Mouse (Mus musculus): ENCODE results near the gene Exd1. TPM values are rescaled to one million over a fixed set of nuclear protein-coding genes. Genes with fewer than 3 reads are reported as not detected.
"Not testable (repeated sequence)": the region's sequence is repeated elsewhere in the genome, so short reads cannot be mapped to it uniquely, and the experiment has no call there.

The Exd1 gene
- polyA plus RNA-seq, 1 experiment from 2014 or later: 0.29 TPM

- Histone ChIP-seq H3K27ac (replicated peaks; ENCODE audit: low read depth, low read length) (no peak overlapping the region), H3K4me2 (ENCODE audit: low read depth, severe bottlenecking) (no peak overlapping the region), H3K4me3 (ENCODE audit: low read depth, low read length) (no peak overlapping the region), H3K27me3 (ENCODE audit: control insufficient read depth, insufficient read depth, low read length) (no peaks in the 10 kb centered on the region), H3K9ac (ENCODE audit: low read length) (no peak overlapping the region), H3K36me3 (ENCODE audit: control insufficient read depth, insufficient read depth, low read length) (no peaks in the 10 kb centered on the region), H3K9me3 (ENCODE audit: control insufficient read depth, low read length) (no peaks in the 10 kb centered on the region), H3K4me1 (ENCODE audit: control insufficient read depth, insufficient read depth, low read length) (no peaks in the 10 kb centered on the region)
- ATAC-seq (ENCODE audit: insufficient number of reproducible peaks, low FRiP score, low TSS enrichment, low read depth) (no peak), DNase-seq (ENCODE audit: low spot score) (no peak)
- 77% methylated on average over 7 of the region's 7 CpGs for WGBS
These were observed 26.9 kb downstream of the Exd1 start for GRCm38 (mm10) chr2:119520550-119520949.

DNA sequence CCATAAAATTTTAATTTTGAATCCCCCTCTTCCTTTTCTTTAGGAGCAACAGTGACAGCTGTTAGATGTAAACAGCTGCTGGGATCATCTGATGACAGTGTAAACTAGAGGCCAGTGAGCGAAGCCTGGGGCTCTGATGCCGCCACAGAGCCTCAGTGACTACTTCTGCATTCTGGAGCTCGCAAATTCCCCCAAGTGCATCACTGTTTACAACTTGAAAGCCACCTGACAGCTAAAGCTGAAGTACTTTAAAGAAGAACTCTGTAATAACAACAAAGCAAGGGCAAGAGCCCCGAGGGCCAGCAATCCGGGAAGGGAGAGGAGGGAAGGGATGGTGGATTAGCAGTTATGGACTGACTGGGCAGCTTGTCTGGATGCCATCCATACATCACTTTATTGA, 30.6 kb downstream of the Exd1 start:
- H3K9me3 ChIP-seq (ENCODE audit: control insufficient read depth, low read length): no peaks in the 10 kb centered on the region
- ATAC-seq (ENCODE audit: insufficient number of reproducible peaks, low FRiP score, low TSS enrichment, low read depth) (no peak), DNase-seq (ENCODE audit: low spot score) (no peak)
- no peaks in the 10 kb centered on the region for H3K4me1 ChIP-seq (ENCODE audit: control insufficient read depth, insufficient read depth, low read length)
- H3K9ac ChIP-seq (ENCODE audit: low read length): no peak overlapping the region
- no peak overlapping the region for H3K27ac ChIP-seq (replicated peaks; ENCODE audit: low read depth, low read length)
- H3K36me3 ChIP-seq (ENCODE audit: control insufficient read depth, insufficient read depth, low read length): no peaks in the 10 kb centered on the region
- H3K4me2 ChIP-seq (ENCODE audit: low read depth, severe bottlenecking): no peak overlapping the region
- no peaks in the 10 kb centered on the region for H3K27me3 ChIP-seq (ENCODE audit: control insufficient read depth, insufficient read depth, low read length)
- WGBS: 46% methylated on average over 5 of the region's 5 CpGs
- H3K4me3 ChIP-seq (ENCODE audit: low read depth, low read length): no peak overlapping the region

- no peaks in the 10 kb centered on the region for H3K9me3 ChIP-seq (ENCODE audit: control insufficient read depth, low read length)
- no peak overlapping the region for H3K4me2 ChIP-seq (ENCODE audit: low read depth, severe bottlenecking)
- H3K27me3 ChIP-seq (ENCODE audit: control insufficient read depth, insufficient read depth, low read length): no peaks in the 10 kb centered on the region
- no peak overlapping the region for H3K9ac ChIP-seq (ENCODE audit: low read length)
- H3K36me3 ChIP-seq (ENCODE audit: control insufficient read depth, insufficient read depth, low read length): no peaks in the 10 kb centered on the region
- H3K4me1 ChIP-seq (ENCODE audit: control insufficient read depth, insufficient read depth, low read length): no peaks in the 10 kb centered on the region
- no peak for DNase-seq (ENCODE audit: low spot score)
- H3K27ac ChIP-seq (replicated peaks; ENCODE audit: low read depth, low read length): no peak overlapping the region
- no peak for ATAC-seq (ENCODE audit: insufficient number of reproducible peaks, low FRiP score, low TSS enrichment, low read depth)
- no peak overlapping the region for H3K4me3 ChIP-seq (ENCODE audit: low read depth, low read length)
- WGBS: 85% methylated on average over 3 of the region's 3 CpGs
These were observed 33.4 kb downstream of the Exd1 start for GRCm38 (mm10) chr2:119514026-119514522.

DNA sequence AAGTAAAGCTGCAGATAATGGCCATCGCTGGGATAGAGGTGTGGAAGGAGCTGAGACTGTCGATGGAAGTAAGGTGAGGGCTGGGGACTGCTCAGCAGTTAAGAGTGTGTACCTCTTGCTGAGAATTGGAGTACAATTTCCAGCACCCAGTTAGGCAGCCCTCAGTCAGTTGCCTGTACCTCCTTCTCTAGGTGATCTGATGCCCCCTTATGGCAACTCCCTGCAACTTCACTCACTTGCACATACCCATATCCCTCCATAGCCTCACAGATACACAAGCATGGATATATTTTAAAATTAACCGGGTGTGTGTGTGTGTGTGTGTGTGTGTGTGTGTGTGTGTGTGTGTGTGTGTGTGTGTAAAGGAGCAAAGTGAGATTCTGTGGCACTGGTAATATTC, 35.1 kb downstream of the Exd1 start:
- Histone ChIP-seq H3K9me3 (ENCODE audit: control insufficient read depth, low read length) (no peaks in the 10 kb centered on the region), H3K4me3 (ENCODE audit: low read depth, low read length) (no peak overlapping the region), H3K9ac (ENCODE audit: low read length) (no peak overlapping the region), H3K27ac (replicated peaks; ENCODE audit: low read depth, low read length) (no peak overlapping the region), H3K36me3 (ENCODE audit: control insufficient read depth, insufficient read depth, low read length) (no peaks in the 10 kb centered on the region), H3K4me1 (ENCODE audit: control insufficient read depth, insufficient read depth, low read length) (no peaks in the 10 kb centered on the region), H3K4me2 (ENCODE audit: low read depth, severe bottlenecking) (no peak overlapping the region), H3K27me3 (ENCODE audit: control insufficient read depth, insufficient read depth, low read length) (no peaks in the 10 kb centered on the region)
- no peak for ATAC-seq (ENCODE audit: insufficient number of reproducible peaks, low FRiP score, low TSS enrichment, low read depth)
- peak; percentile 23 for DNase-seq (ENCODE audit: low spot score)
- 76% methylated on average over 3 of the region's 3 CpGs for WGBS

DNA sequence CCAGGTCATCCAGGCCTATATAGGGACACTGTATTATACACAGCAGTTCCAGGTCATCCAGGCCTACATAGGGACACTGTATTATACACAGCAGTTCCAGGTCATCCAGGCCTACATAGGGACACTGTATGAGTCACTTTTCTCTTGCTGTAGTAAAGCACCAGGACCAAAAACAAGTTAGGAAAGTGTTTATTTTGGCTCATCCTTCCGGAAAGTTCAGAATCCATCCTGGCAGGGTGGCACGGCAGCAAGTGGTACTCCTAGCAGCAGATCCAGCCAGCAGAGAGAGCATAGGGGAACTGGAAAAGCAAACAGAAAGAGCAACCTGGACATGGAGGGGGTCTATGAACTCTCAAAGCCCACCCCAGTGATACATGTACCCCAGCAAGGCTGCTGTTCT, 36.6 kb downstream of the Exd1 start:
- Histone ChIP-seq H3K4me3 (ENCODE audit: low read depth, low read length) (no peak overlapping the region), H3K36me3 (ENCODE audit: control insufficient read depth, insufficient read depth, low read length) (no peaks in the 10 kb centered on the region), H3K9me3 (ENCODE audit: control insufficient read depth, low read length) (no peaks in the 10 kb centered on the region), H3K4me1 (ENCODE audit: control insufficient read depth, insufficient read depth, low read length) (no peaks in the 10 kb centered on the region), H3K27me3 (ENCODE audit: control insufficient read depth, insufficient read depth, low read length) (no peaks in the 10 kb centered on the region), H3K9ac (ENCODE audit: low read length) (no peak overlapping the region), H3K27ac (replicated peaks; ENCODE audit: low read depth, low read length) (no peak overlapping the region), H3K4me2 (ENCODE audit: low read depth, severe bottlenecking) (no peak overlapping the region)
- WGBS: 82% methylated on average over 2 of the region's 2 CpGs
- no peak for ATAC-seq (ENCODE audit: insufficient number of reproducible peaks, low FRiP score, low TSS enrichment, low read depth)
- DNase-seq (ENCODE audit: low spot score): no peak

DNA sequence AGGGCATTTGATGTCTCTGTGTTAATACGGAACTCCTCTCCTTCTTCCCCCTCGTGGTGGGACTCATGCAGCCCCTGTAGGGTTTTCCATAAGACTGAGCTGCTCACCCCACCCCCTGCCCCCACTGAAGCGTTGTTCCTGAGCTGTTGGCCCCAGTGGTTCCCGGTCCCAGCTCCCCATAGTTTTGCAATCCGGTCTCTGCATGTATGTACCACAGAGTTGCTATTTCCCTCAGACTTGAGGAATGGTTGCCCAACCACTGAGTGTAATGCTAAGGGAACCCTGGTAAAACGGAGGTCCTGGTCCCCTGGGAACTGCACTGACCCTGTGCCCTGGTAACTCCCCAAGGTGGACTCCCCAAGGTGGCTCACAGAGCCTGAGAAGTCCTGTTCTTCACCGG, 38.9 kb downstream of the Exd1 start:
- ATAC-seq (ENCODE audit: insufficient number of reproducible peaks, low FRiP score, low TSS enrichment, low read depth): not testable (repeated sequence)
- WGBS: 59% methylated on average over 7 of the region's 7 CpGs

DNA sequence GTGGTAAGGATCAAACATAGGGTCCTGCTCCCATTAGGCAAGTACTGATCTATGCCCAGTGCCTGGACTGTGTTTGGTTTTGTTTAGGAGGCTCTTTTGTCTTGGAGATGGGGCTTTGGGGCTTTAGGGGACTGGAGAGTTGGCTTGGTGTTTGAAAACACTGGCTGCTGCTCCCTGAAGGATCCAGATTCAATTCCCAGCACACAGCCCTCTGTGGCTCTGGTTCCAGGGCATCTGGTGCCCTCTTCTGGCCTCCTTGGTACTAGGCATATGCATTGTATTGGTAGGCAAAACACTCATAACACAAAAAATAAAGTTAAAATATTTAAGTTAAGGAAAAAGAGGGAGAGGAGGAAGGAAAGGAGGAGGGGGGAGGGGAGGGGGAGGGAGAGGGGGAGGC, 40.3 kb downstream of the Exd1 start:
- Histone ChIP-seq H3K27me3 (ENCODE audit: control insufficient read depth, insufficient read depth, low read length) (no peaks in the 10 kb centered on the region), H3K9ac (ENCODE audit: low read length) (no peak overlapping the region), H3K27ac (replicated peaks; ENCODE audit: low read depth, low read length) (no peak overlapping the region), H3K9me3 (ENCODE audit: control insufficient read depth, low read length) (no peaks in the 10 kb centered on the region), H3K4me2 (ENCODE audit: low read depth, severe bottlenecking) (no peak overlapping the region), H3K36me3 (ENCODE audit: control insufficient read depth, insufficient read depth, low read length) (no peaks in the 10 kb centered on the region), H3K4me1 (ENCODE audit: control insufficient read depth, insufficient read depth, low read length) (no peaks in the 10 kb centered on the region), H3K4me3 (ENCODE audit: low read depth, low read length) (no peak overlapping the region)
- peak; percentile 23 for DNase-seq (ENCODE audit: low spot score)
- no peak for ATAC-seq (ENCODE audit: insufficient number of reproducible peaks, low FRiP score, low TSS enrichment, low read depth)

More for the DNA sequence above, 38.9 kb downstream of the Exd1 start:
- H3K27ac ChIP-seq (replicated peaks; ENCODE audit: low read depth, low read length); DNase-seq (ENCODE audit: low spot score); H3K9me3 ChIP-seq (ENCODE audit: control insufficient read depth, low read length); H3K4me2 ChIP-seq (ENCODE audit: low read depth, severe bottlenecking); H3K27me3 ChIP-seq (ENCODE audit: control insufficient read depth, insufficient read depth, low read length); H3K36me3 ChIP-seq (ENCODE audit: control insufficient read depth, insufficient read depth, low read length); H3K4me3 ChIP-seq (ENCODE audit: low read depth, low read length); H3K9ac ChIP-seq (ENCODE audit: low read length); H3K4me1 ChIP-seq (ENCODE audit: control insufficient read depth, insufficient read depth, low read length): not testable (repeated sequence)

DNA sequence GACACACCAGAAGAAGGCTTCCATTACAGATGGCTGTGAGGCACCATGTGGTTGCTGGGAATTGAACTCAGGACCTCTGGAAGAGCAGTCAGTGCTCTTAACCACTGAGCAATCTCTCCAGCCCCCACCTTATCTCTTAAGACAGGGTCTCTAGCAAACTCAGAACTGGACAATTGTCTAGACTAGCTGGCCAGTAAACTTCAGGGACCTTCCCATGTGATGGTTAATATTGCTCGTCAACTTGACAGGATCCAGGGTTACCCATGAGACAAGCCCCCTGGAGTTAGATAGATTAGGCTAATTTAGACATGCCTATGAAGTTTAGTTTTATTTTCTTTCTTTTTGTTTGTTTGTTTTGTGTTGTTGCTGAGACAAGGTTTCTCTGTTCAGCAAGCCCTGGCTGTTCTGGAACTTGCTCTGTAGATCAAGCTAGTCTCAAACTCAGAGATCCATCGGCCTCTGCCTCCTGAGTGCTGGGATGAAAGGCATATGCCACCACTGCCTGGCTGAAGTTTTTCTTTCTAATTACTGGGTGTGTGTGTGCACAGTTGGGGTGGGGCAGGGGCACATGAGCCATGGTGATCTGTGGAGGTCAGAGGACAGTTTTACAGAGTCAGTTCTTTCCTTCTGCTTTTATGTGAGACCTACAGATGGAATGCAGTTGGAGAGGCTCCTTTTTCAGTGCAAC, 46.3 kb downstream of the Exd1 start:
- Histone ChIP-seq H3K36me3 (ENCODE audit: control insufficient read depth, insufficient read depth, low read length) (no peaks in the 10 kb centered on the region), H3K27ac (replicated peaks; ENCODE audit: low read depth, low read length) (no peak overlapping the region), H3K9me3 (ENCODE audit: control insufficient read depth, low read length) (no peaks in the 10 kb centered on the region), H3K4me2 (ENCODE audit: low read depth, severe bottlenecking) (no peak overlapping the region), H3K4me1 (ENCODE audit: control insufficient read depth, insufficient read depth, low read length) (no peaks in the 10 kb centered on the region), H3K27me3 (ENCODE audit: control insufficient read depth, insufficient read depth, low read length) (no peaks in the 10 kb centered on the region), H3K9ac (ENCODE audit: low read length) (no peak overlapping the region), H3K4me3 (ENCODE audit: low read depth, low read length) (no peak overlapping the region)
- ATAC-seq (ENCODE audit: insufficient number of reproducible peaks, low FRiP score, low TSS enrichment, low read depth): no peak
- 74% methylated on average over 2 of the region's 2 CpGs for WGBS
- no peak for DNase-seq (ENCODE audit: low spot score)

GRCm38 (mm10) chr2:119498859-119499258, 48.6 kb downstream of the Exd1 start:
- ATAC-seq (ENCODE audit: insufficient number of reproducible peaks, low FRiP score, low TSS enrichment, low read depth) (no peak), DNase-seq (ENCODE audit: low spot score) (no peak)
- Histone ChIP-seq H3K36me3 (ENCODE audit: control insufficient read depth, insufficient read depth, low read length) (no peaks in the 10 kb centered on the region), H3K4me2 (ENCODE audit: low read depth, severe bottlenecking) (no peak overlapping the region), H3K4me1 (ENCODE audit: control insufficient read depth, insufficient read depth, low read length) (no peaks in the 10 kb centered on the region), H3K9ac (ENCODE audit: low read length) (no peak overlapping the region), H3K27me3 (ENCODE audit: control insufficient read depth, insufficient read depth, low read length) (no peaks in the 10 kb centered on the region), H3K9me3 (ENCODE audit: control insufficient read depth, low read length) (no peaks in the 10 kb centered on the region), H3K4me3 (ENCODE audit: low read depth, low read length) (no peak overlapping the region), H3K27ac (replicated peaks; ENCODE audit: low read depth, low read length) (no peak overlapping the region)
- 88% methylated on average over 2 of the region's 2 CpGs for WGBS
